Mouse (Mus musculus) hindbrain, embryonic 14.5 days (tissue): ENCODE data around the gene Kynu. TPM values are rescaled to one million over a fixed set of nuclear protein-coding genes. Genes with fewer than 3 reads are reported as not detected.
A peak's percentile ranks its signal among the peaks of the same experiment; 100 is the strongest.

Experiments used
- ATAC-seq: fragments of 200-750 bp; cut with Nextera tagmentation; 2 replicates; pipeline ENCODE4 v1.8.0; 2017; ENCODE audit warnings: moderate number of reproducible peaks, mild to moderate bottlenecking, moderate TSS enrichment, moderate library complexity; ENCODE audit not compliant: low FRiP score
- DNase-seq: peaks from one replicate; pipeline ENCODE4 v3.0.0-alpha.2; 2015; ENCODE audit warnings: low spot score
- H3K27ac ChIP-seq: fragments of 300-500 bp; sonication (generic); 2 replicates; pipeline ENCODE4 v1.5.1; 2014; ENCODE audit warnings: mild to moderate bottlenecking, moderate library complexity
- H3K27me3 ChIP-seq: fragments of 300-500 bp; sonication (generic); 2 replicates; pipeline ENCODE4 v1.6.1; 2014; ENCODE audit warnings: mild to moderate bottlenecking, low read length, mixed read lengths; ENCODE audit not compliant: control insufficient read depth, insufficient read depth
- H3K36me3 ChIP-seq: fragments of 300-500 bp; sonication (generic); replicated peaks from 2 replicates; pipeline ENCODE4 v1.6.1; 2014; ENCODE audit not compliant: control insufficient read depth, insufficient read depth
- H3K4me1 ChIP-seq: fragments of 300-500 bp; sonication (generic); replicated peaks from 2 replicates; pipeline ENCODE4 v1.6.1; 2014; ENCODE audit warnings: antibody characterized with exemption, low read length, mixed read lengths; ENCODE audit not compliant: control insufficient read depth, insufficient read depth
- H3K4me2 ChIP-seq: fragments of 300-500 bp; sonication (generic); replicated peaks from 2 replicates; pipeline ENCODE4 v1.6.1; 2014; ENCODE audit warnings: mild to moderate bottlenecking, moderate library complexity
- H3K4me3 ChIP-seq: fragments of 300-500 bp; sonication (generic); replicated peaks from 2 replicates; pipeline ENCODE4 v1.5.1; 2014; ENCODE audit warnings: mild to moderate bottlenecking, low read length
- H3K9ac ChIP-seq: fragments of 300-500 bp; sonication (generic); 2 replicates; pipeline ENCODE4 v1.6.1; 2014
- H3K9me3 ChIP-seq: fragments of 300-500 bp; sonication (generic); 2 replicates; pipeline ENCODE4 v1.6.1; 2016; ENCODE audit warnings: low read length; ENCODE audit not compliant: control insufficient read depth
- WGBS: fragments of 180-500 bp; shearing (Covaris S2); extraction: QIAGEN DNeasy Blood & Tissue Kit; methylation state at CpG from one replicate; pipeline ENCODE4 v1.1.7; 2014; 5-methylcytosine and 5-hydroxymethylcytosine counted together
- polyA plus RNA-seq: library from polyadenylated mRNA; unstranded; fragments of >200 nt; fragmentation: Nextera tagmentation; extraction: Ambion mirVana; gene quantifications from 2 replicates; pipeline ENCODE4 v1.2.1, GENCODE M21; 2014

Kynu gene
- polyA plus RNA-seq, 1 experiment from 2014 or later = 0.44 TPM

DNA sequence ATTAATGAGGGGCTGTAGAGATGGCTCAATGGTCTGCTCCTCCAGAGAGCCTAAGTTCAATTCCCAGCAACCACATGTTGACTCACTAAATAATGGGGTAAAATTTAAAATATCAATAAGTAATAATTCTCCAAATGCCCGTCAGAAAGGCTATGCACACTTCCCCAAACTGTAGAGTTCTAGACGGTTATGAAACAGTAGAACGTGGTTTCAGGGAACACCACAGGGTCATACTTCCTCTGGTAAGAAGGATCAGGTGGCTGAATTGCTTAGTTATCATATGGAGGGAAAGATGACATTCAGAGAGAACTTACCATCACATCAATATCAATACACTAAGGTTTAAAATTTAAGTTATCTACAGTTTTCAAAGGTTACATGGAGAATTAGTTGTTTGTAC is 6.1 kb downstream of the Kynu start:
- Histone ChIP-seq H3K9ac (no peak overlapping the region), H3K27ac (no peak overlapping the region), H3K36me3 (no peaks in the 10 kb centered on the region), H3K4me3 (no peak overlapping the region), H3K27me3 (no peaks in the 10 kb centered on the region), H3K4me2 (no peak overlapping the region), H3K9me3 (no peaks in the 10 kb centered on the region), H3K4me1 (no peaks in the 10 kb centered on the region)
- DNase-seq (no peak), ATAC-seq (no peak)
- WGBS = 91% methylated on average over 3 of the region's 3 CpGs

GRCm38 (mm10) chr2:43562779-43563178 is 7.7 kb downstream of the Kynu start:
- Histone ChIP-seq H3K9ac (no peak overlapping the region), H3K4me3 (no peak overlapping the region), H3K4me2 (no peak overlapping the region), H3K27me3 (no peaks in the 10 kb centered on the region), H3K27ac (no peak overlapping the region), H3K9me3 (no peaks in the 10 kb centered on the region), H3K4me1 (no peaks in the 10 kb centered on the region), H3K36me3 (no peaks in the 10 kb centered on the region)
- no peak for DNase-seq
- ATAC-seq = no peak
- WGBS = 94% methylated on average over 9 of the region's 9 CpGs

- H3K9ac ChIP-seq = no peak overlapping the region
- H3K27ac ChIP-seq = no peak overlapping the region
- no peaks in the 10 kb centered on the region for H3K36me3 ChIP-seq
- H3K4me3 ChIP-seq = no peak overlapping the region
- no peak overlapping the region for H3K4me2 ChIP-seq
- no peaks in the 10 kb centered on the region for H3K4me1 ChIP-seq
- ATAC-seq = no peak
- H3K9me3 ChIP-seq = no peaks in the 10 kb centered on the region
- no peak for DNase-seq
- WGBS = 72% methylated on average over 1 of the region's 1 CpGs
- H3K27me3 ChIP-seq = no peaks in the 10 kb centered on the region
Measured at GRCm38 (mm10) chr2:43568406-43568805, 13.3 kb downstream of the Kynu start.

GRCm38 (mm10) chr2:43573526-43573925 is 18.4 kb downstream of the Kynu start:
- Histone ChIP-seq H3K27me3 (no peaks in the 10 kb centered on the region), H3K9ac (no peak overlapping the region), H3K27ac (no peak overlapping the region), H3K9me3 (no peaks in the 10 kb centered on the region), H3K4me2 (no peak overlapping the region), H3K4me3 (no peak overlapping the region), H3K4me1 (no peaks in the 10 kb centered on the region), H3K36me3 (no peaks in the 10 kb centered on the region)
- DNase-seq = no peak
- no peak for ATAC-seq
- WGBS = 82% methylated on average over 1 of the region's 1 CpGs

DNA sequence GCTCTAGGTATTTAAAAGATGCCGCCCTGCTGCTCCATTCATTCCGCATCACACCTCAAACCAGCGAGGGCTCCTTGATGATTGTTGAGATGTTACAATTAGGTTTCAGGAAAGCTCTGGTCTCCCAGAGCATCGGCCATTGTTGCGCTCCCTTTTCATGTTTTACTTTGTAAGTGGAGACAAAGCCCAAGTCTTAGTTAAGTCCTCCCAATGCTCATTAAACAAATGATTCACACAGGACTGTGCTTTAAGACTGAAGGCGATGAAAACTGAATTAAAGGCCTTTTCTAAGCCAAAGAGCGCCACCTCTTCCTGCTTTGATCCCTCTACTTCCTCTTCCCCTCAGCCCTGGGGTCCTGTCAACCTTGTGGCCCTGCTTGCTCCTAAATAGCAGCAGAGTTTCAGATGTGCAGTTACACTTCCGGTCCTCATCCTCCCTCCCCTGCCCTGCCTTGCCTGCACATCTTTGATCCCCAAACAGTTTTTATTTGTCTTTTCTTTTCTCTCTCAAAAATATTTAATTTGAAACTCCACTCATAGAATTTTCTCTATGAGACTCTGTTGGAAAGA is 28.2 kb downstream of the Kynu start:
- no peaks in the 10 kb centered on the region for H3K36me3 ChIP-seq
- 28% methylated on average over 8 of the region's 8 CpGs for WGBS
- no peaks in the 10 kb centered on the region for H3K9me3 ChIP-seq
- H3K9ac ChIP-seq = no peak overlapping the region
- ATAC-seq = no peak
- no peak overlapping the region for H3K4me2 ChIP-seq
- no peaks in the 10 kb centered on the region for H3K4me1 ChIP-seq
- H3K4me3 ChIP-seq = no peak overlapping the region
- DNase-seq = no peak
- no peaks in the 10 kb centered on the region for H3K27me3 ChIP-seq
- H3K27ac ChIP-seq = no peak overlapping the region

DNA sequence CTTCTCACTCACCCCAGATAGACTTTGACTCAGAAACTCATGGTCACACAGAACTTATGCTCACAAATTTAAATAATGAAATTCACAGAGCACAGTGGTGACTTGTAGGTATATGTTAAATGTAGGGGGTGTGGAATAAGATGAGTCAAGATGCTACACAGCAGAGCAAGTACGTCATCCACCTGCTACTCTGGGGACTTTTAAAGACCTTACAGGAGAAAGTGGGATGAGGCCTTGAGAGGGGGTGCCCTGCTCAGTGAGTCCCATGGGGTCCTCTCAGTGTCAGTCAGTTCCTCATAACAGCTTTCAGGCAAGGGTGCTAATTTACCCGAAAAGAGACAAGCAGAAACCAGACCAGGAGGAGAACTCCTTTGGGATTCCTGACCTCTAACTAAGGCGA is 30.4 kb downstream of the Kynu start:
- Histone ChIP-seq H3K27me3 (no peaks in the 10 kb centered on the region), H3K9me3 (no peaks in the 10 kb centered on the region), H3K4me2 (no peak overlapping the region), H3K4me1 (no peaks in the 10 kb centered on the region), H3K4me3 (no peak overlapping the region), H3K36me3 (no peaks in the 10 kb centered on the region), H3K27ac (no peak overlapping the region), H3K9ac (no peak overlapping the region)
- WGBS = 83% methylated on average over 3 of the region's 3 CpGs
- ATAC-seq = no peak
- DNase-seq = no peak

GRCm38 (mm10) chr2:43587832-43588231 is 32.7 kb downstream of the Kynu start:
- no peak for ATAC-seq
- DNase-seq = no peak
- H3K36me3 ChIP-seq = no peaks in the 10 kb centered on the region
- no peak overlapping the region for H3K4me2 ChIP-seq
- no peaks in the 10 kb centered on the region for H3K27me3 ChIP-seq
- H3K4me1 ChIP-seq = no peaks in the 10 kb centered on the region
- H3K9ac ChIP-seq = no peak overlapping the region
- WGBS = 85% methylated on average over 2 of the region's 2 CpGs
- H3K4me3 ChIP-seq = no peak overlapping the region
- no peak overlapping the region for H3K27ac ChIP-seq
- H3K9me3 ChIP-seq = no peaks in the 10 kb centered on the region

GRCm38 (mm10) chr2:43592001-43592704 is 37.0 kb downstream of the Kynu start:
- H3K4me2 ChIP-seq = no peak overlapping the region
- no peaks in the 10 kb centered on the region for H3K9me3 ChIP-seq
- WGBS = 78% methylated on average over 1 of the region's 1 CpGs
- H3K27ac ChIP-seq = no peak overlapping the region
- ATAC-seq = no peak
- no peak overlapping the region for H3K9ac ChIP-seq
- H3K27me3 ChIP-seq = no peaks in the 10 kb centered on the region
- no peaks in the 10 kb centered on the region for H3K4me1 ChIP-seq
- H3K4me3 ChIP-seq = no peak overlapping the region
- DNase-seq = no peak
- no peaks in the 10 kb centered on the region for H3K36me3 ChIP-seq

DNA sequence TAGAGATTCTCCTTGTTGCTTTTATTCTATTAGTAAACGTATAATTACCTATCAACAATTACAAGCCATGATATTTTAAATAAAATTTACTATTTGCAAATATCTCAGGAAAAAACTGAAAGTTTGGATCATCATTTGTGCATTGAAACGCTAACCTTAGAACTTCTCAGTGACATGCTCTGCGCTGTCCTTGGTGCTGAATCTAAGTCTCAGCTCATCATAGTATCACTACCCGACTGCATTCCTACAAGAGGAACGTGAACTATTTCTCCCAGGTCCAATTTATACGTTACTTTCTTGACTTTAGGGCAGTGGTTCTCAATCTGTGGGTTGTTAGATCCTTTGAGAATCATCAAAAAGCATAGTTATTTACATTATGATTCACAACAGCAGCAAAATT is 58.4 kb downstream of the Kynu start:
- 14% methylated on average over 6 of the region's 6 CpGs for WGBS
- ATAC-seq (no peak), DNase-seq (peak; percentile 60)
- H3K4me3 ChIP-seq = no peak overlapping the region
- no peaks in the 10 kb centered on the region for H3K36me3 ChIP-seq
- H3K9me3 ChIP-seq = no peaks in the 10 kb centered on the region
- no peak overlapping the region for H3K27ac ChIP-seq
- H3K4me1 ChIP-seq = no peaks in the 10 kb centered on the region
- H3K4me2 ChIP-seq = no peak overlapping the region
- H3K9ac ChIP-seq = no peak overlapping the region
- H3K27me3 ChIP-seq = no peaks in the 10 kb centered on the region

- H3K4me2 ChIP-seq = no peak overlapping the region
- DNase-seq = no peak
- H3K27ac ChIP-seq = no peak overlapping the region
- H3K36me3 ChIP-seq = no peaks in the 10 kb centered on the region
- no peak overlapping the region for H3K4me3 ChIP-seq
- H3K9me3 ChIP-seq = no peaks in the 10 kb centered on the region
- no peaks in the 10 kb centered on the region for H3K4me1 ChIP-seq
- no peak overlapping the region for H3K9ac ChIP-seq
- H3K27me3 ChIP-seq = no peaks in the 10 kb centered on the region
- no peak for ATAC-seq
Measured at GRCm38 (mm10) chr2:43621140-43621539, 66.0 kb downstream of the Kynu start.
